Mouse (Mus musculus) testis, adult 2 months (tissue): Measurements from ENCODE around the gene Ahdc1. TPM values are rescaled to one million over a fixed set of nuclear protein-coding genes. Genes with fewer than 3 reads are reported as not detected.

ENCODE experiments used
- H3K27ac ChIP-seq: fragments of 200-500 bp; 2 replicates; pipeline ENCODE4 v1.5.1; 2012; ENCODE audit warnings: low read depth, low read length; ENCODE audit not compliant: control insufficient read depth, insufficient read depth
- H3K27me3 ChIP-seq: fragments of 200-500 bp; 2 replicates; pipeline ENCODE4 v1.6.1; 2012; ENCODE audit warnings: mild to moderate bottlenecking, low read length, moderate library complexity; ENCODE audit not compliant: control insufficient read depth, insufficient read depth
- H3K36me3 ChIP-seq: fragments of 200-500 bp; 2 replicates; pipeline ENCODE4 v1.6.1; 2012; ENCODE audit warnings: mild to moderate bottlenecking, low read length; ENCODE audit not compliant: control insufficient read depth, insufficient read depth
- H3K4me1 ChIP-seq: fragments of 200-500 bp; 2 replicates; pipeline ENCODE4 v1.6.1; 2012; ENCODE audit warnings: low read length; ENCODE audit not compliant: control insufficient read depth, insufficient read depth
- H3K4me3 ChIP-seq: fragments of 200-500 bp; 2 replicates; pipeline ENCODE4 v1.5.1; 2012; ENCODE audit warnings: low read depth, mild to moderate bottlenecking, low read length, moderate library complexity, mixed read lengths; ENCODE audit not compliant: control insufficient read depth
- CTCF ChIP-seq: fragments of 200-500 bp; IDR thresholded peaks from 2 replicates; pipeline ENCODE4 v1.5.1; 2012; ENCODE audit warnings: low read depth, mild to moderate bottlenecking, inconsistent platforms, low read length, moderate library complexity; ENCODE audit not compliant: control insufficient read depth, insufficient read depth, insufficient replicate concordance
- POLR2A ChIP-seq: fragments of 200-500 bp; IDR thresholded peaks from 2 replicates; pipeline ENCODE4 v1.6.1; 2012; ENCODE audit warnings: low read depth, mild to moderate bottlenecking, inconsistent platforms, low read length, moderate library complexity; ENCODE audit not compliant: control insufficient read depth
- polyA plus RNA-seq: library from polyadenylated mRNA; depleted of rRNA; stranded (reverse); fragments of >200 nt; gene quantifications from 2 replicates; pipeline ENCODE4 v1.2.3, GENCODE M21; 2012

Gene Ahdc1
- polyA plus RNA-seq, 1 experiment: 65.0 TPM

DNA sequence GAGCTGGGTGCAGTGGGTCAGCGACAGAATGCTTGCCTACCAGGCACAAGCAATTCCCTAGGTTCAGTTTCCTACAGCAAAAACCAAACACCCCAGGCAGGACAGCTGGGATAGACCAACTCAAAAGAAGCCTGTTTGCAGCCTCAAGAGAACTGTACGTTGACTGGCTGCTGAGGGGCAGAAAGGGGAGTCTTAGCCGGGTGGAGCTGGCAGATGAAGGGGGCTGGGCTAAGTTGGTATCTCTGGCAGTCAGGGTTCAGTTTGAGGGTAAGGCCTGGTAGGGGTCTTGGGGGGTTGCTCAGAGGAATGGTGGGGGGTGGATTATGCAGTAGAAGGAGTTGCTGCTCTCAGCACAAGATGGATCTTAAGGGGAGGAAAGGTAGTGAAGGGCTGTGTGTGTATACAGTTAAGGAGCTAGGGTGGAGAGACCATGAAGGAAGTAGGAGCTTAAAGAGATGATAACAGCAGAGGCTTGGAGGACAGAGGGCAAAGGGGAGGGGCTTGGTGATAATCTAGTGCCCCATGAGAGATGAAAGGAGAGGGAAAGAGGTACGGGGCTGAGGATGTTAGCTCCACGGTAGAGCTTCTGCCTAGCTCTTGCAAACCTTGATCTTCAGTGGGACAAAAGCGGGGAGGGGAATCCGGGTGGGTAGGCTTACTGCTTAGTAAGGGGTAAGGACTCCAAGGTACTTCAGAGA lies 68.5 kb downstream of the Ahdc1 start:
- H3K4me1 ChIP-seq: peaks cover 2% of the 10 kb centered on the region; the same call in 1 of the 2 replicates
- H3K27ac ChIP-seq: no peak overlapping the region
- TF ChIP-seq POLR2A (no peak), CTCF (no peak)

GRCm38 (mm10) chr4:133080862-133081261 lies 69.8 kb downstream of the Ahdc1 start:
- H3K4me1 ChIP-seq: peaks cover 12% of the 10 kb centered on the region
- TF ChIP-seq CTCF: no peak
- TF ChIP-seq POLR2A: no peak
- H3K36me3 ChIP-seq: no peaks in the 10 kb centered on the region
- no peak overlapping the region for H3K27ac ChIP-seq
- H3K4me3 ChIP-seq: no peak overlapping the region
- no peaks in the 10 kb centered on the region for H3K27me3 ChIP-seq

More for the DNA sequence above, 68.5 kb downstream of the Ahdc1 start:
- H3K27me3 ChIP-seq: no peaks in the 10 kb centered on the region
- H3K4me3 ChIP-seq: no peak overlapping the region
- H3K36me3 ChIP-seq: no peaks in the 10 kb centered on the region

- no peak overlapping the region for H3K27ac ChIP-seq
- no peaks in the 10 kb centered on the region for H3K27me3 ChIP-seq
- TF ChIP-seq CTCF: no peak
- no peak for TF ChIP-seq POLR2A
- H3K4me3 ChIP-seq: no peak overlapping the region
- H3K4me1 ChIP-seq: peaks cover 16% of the 10 kb centered on the region
- no peaks in the 10 kb centered on the region for H3K36me3 ChIP-seq
Observed at GRCm38 (mm10) chr4:133082216-133082773, 71.2 kb downstream of the Ahdc1 start.

DNA sequence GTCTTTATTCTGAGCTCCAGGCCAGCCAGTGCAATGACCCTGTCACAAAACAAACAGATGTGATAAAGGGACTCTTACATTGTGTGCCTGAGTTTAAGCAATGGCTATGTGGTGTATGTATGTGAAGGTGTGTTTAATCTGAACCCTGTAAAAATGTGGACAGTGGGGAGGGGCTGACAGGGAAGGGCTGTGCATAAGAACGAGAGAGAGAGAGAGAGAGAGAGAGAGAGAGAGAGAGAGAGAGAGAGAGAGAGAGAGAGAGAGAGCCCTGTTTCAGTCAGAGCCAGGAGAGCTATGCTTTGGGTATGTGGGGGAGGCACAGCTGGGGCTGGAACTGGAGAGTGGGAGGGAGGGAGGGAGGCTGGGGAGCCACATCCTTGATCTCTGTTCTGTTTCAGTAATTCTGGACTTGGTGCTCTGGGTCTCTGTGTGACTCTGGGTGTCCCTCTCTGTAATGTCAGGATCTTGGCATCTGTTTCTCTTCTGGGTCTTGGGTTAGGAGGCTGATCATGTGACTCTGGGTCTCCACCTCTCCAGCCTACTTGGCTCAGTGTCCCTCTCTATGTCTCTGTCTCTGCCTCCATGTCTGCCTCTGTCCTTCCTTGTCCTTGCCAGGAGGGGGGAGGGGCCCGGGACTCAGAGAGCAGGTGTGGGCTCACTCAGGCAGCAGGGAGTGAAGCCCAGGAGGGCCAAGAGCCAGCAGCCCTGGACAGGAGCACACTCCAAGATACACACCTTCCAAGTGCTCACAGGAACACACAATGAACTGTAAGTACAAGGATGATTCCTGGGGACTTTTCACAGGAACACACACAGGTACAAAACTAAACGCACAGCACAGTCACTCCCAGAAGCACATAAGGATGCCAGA lies 73.2 kb downstream of the Ahdc1 start:
- no peaks in the 10 kb centered on the region for H3K27me3 ChIP-seq
- no peak for TF ChIP-seq POLR2A
- TF ChIP-seq CTCF: no peak
- H3K36me3 ChIP-seq: no peaks in the 10 kb centered on the region
- H3K27ac ChIP-seq: peak overlapping the region; percentile 45; the same call in 1 of the 2 replicates
- peaks cover 16% of the 10 kb centered on the region for H3K4me1 ChIP-seq
- H3K4me3 ChIP-seq: no peak overlapping the region

GRCm38 (mm10) chr4:133085011-133085782 lies 74.1 kb downstream of the Ahdc1 start:
- H3K36me3 ChIP-seq: no peaks in the 10 kb centered on the region
- H3K4me1 ChIP-seq: peaks cover 16% of the 10 kb centered on the region
- H3K27ac ChIP-seq: peak overlapping the region; percentile 24; the same call in 1 of the 2 replicates
- H3K27me3 ChIP-seq: no peaks in the 10 kb centered on the region
- TF ChIP-seq POLR2A: no peak
- no peak for TF ChIP-seq CTCF
- peak overlapping the region; percentile 16 for H3K4me3 ChIP-seq

- TF ChIP-seq CTCF (no peak), POLR2A (no peak)
- peak overlapping the region; percentile 24; the same call in 1 of the 2 replicates for H3K27ac ChIP-seq
- H3K4me3 ChIP-seq: no peak overlapping the region
- H3K36me3 ChIP-seq: no peaks in the 10 kb centered on the region
- H3K27me3 ChIP-seq: no peaks in the 10 kb centered on the region
- peaks cover 16% of the 10 kb centered on the region for H3K4me1 ChIP-seq
Observed at GRCm38 (mm10) chr4:133085783-133086342, 74.8 kb downstream of the Ahdc1 start.
